Mouse (Mus musculus): ENCODE measurements around the gene Synj2.
A peak's percentile ranks its signal among the peaks of the same experiment; 100 is the strongest.

The Synj2 gene

GRCm38 (mm10) chr17:6036458-6036857, 95.4 kb downstream of the Synj2 start:
- DNase-seq (ENCODE audit: low spot score in 2 of 2), result no peak

GRCm38 (mm10) chr17:6036872-6037271, 95.8 kb downstream of the Synj2 start:
- DNase-seq (ENCODE audit: low spot score in 2 of 2), result no peak

GRCm38 (mm10) chr17:6037507-6037906, 96.4 kb downstream of the Synj2 start:
- DNase-seq (ENCODE audit: low spot score in 2 of 2), result no peak

- no peak for DNase-seq (ENCODE audit: low spot score in 2 of 2)
Observed at GRCm38 (mm10) chr17:6052801-6053200, 111.7 kb downstream of the Synj2 start.

GRCm38 (mm10) chr17:6054934-6055355, 113.9 kb downstream of the Synj2 start:
- DNase-seq (ENCODE audit: low spot score in 2 of 2), result peak; percentile 43 to 50

- no peak for DNase-seq (ENCODE audit: low spot score in 2 of 2)
Observed at GRCm38 (mm10) chr17:6062793-6063192, 121.7 kb downstream of the Synj2 start.

- no peak for DNase-seq (ENCODE audit: low spot score in 2 of 2)
Observed at GRCm38 (mm10) chr17:6063532-6063931, 122.5 kb downstream of the Synj2 start.

GRCm38 (mm10) chr17:6066021-6066420, 124.9 kb downstream of the Synj2 start:
- DNase-seq (ENCODE audit: low spot score in 2 of 2), result no peak

- DNase-seq (ENCODE audit: low spot score in 2 of 2), result no peak
Observed at GRCm38 (mm10) chr17:6067613-6068012, 126.5 kb downstream of the Synj2 start.

GRCm38 (mm10) chr17:6069866-6070265, 128.8 kb downstream of the Synj2 start:
- no peak for DNase-seq (ENCODE audit: low spot score in 2 of 2)

GRCm38 (mm10) chr17:6073405-6073804, 132.3 kb downstream of the Synj2 start:
- DNase-seq (ENCODE audit: low spot score in 2 of 2), result no peak

- DNase-seq (ENCODE audit: low spot score in 2 of 2), result peak; percentile 97
Observed at GRCm38 (mm10) chr17:6079287-6080122, 138.4 kb downstream of the Synj2 start, which contains the start of the genes Serac1 and Gtf2h5. Serac1 (minus strand) TSS chr17:6079741. Gtf2h5 (plus strand) TSS chr17:6079786.

- DNase-seq (ENCODE audit: low spot score in 2 of 2), result no peak
Observed at GRCm38 (mm10) chr17:6083323-6083890, 142.3 kb downstream of the Synj2 start.

GRCm38 (mm10) chr17:6091604-6092003, 150.5 kb downstream of the Synj2 start:
- DNase-seq (ENCODE audit: low spot score in 2 of 2), result no peak
